In the genomic region with DNA sequence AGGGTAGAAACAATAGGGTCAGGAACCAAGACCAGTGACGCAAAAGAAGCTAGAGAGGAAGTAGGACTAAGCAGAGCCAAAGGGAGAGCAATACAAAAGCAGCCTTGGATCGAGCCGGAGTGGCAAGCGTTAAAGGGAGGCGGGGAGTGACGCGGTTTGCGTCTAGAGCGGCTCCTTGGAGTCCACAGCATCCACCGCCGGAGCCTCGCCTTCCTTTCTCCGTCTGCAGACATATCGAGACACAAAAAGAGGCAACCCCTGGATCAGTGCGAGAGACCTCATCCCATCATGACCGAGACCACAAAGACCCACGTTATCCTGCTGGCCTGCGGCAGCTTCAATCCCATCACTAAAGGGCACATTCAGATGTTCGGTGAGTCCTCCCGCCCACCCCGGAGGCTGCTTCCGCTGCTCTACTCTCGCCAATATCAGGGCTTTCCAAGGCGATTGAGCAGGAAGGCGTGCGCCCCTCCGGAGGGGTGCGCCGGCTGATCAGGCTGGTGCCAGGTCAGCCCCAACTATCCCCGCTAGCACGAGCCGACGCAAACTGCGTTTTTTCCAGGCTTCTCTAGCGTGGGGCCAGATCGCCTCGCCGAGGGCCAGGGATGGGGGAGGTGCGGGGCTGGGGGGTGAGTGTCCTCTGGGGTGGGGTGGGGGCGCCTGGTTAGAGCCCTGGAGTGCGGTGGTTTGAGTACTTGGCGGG, we compare ENCODE assay signal across 9 mouse cellular contexts. TPM values are rescaled to one million over a fixed set of nuclear protein-coding genes. Genes with fewer than 3 reads are reported as not detected.
A peak's percentile ranks its signal among the peaks of the same experiment; 100 is the strongest.
DNase-seq lines count a peak whose midpoint lies in the region; ATAC-seq and TF ChIP-seq lines count a peak whose summit lies in the region.
"Had no signal": no experiment of that assay in that cellular context is flagged by ENCODE, and none has a peak within 500 bp of the region (broad histone marks: within the 10 kb centered on the region; RNA-seq: fewer than 3 reads in every experiment).

Gene Nmnat2 (plus strand): TSS at position 173 of the 703 bp plus-strand sequence.

- no peak for TF ChIP-seq CTCF in layer of hippocampus, adult 2 months (conservative IDR thresholded peaks at IDR 0.05)

- peak within 1 kb of the TSS; percentile 44 for H3K4me3 ChIP-seq in kidney, embryonic 14.5 days (ENCODE audit: low read length)
- H3K4me3 ChIP-seq in heart, embryonic 10.5 days = peak within 1 kb of the TSS; percentile 51
- peak within 1 kb of the TSS; percentile 80 for H3K4me3 ChIP-seq in layer of hippocampus, adult 2 months
- H3K4me3 ChIP-seq in lung, embryonic 16.5 days (ENCODE audit: low read length) = peak within 1 kb of the TSS; percentile 50

- under 1% methylated on average over 42 of the region's 42 CpGs for WGBS in kidney, embryonic 14.5 days
- under 1% methylated on average over 42 of the region's 42 CpGs for WGBS in heart, embryonic 10.5 days
- WGBS in lung, embryonic 16.5 days = under 1% methylated on average over 42 of the region's 42 CpGs

- H3K27ac ChIP-seq in kidney, embryonic 14.5 days (ENCODE audit: low read depth, low read length) = no peak within 1 kb of the TSS
- no peak within 1 kb of the TSS for H3K27ac ChIP-seq in heart, embryonic 10.5 days
- peak within 1 kb of the TSS; percentile 91 for H3K27ac ChIP-seq in layer of hippocampus, adult 2 months
- no peak within 1 kb of the TSS for H3K27ac ChIP-seq in lung, embryonic 16.5 days (ENCODE audit: low read length)
- H3K27ac ChIP-seq: liver, embryonic 14.5 days had no signal

- H3K4me2 ChIP-seq in kidney, embryonic 14.5 days (replicated peaks; ENCODE audit: low read depth, low read length) = peak within 1 kb of the TSS; percentile 58
- H3K4me2 ChIP-seq in lung, embryonic 16.5 days (ENCODE audit: low read depth, low read length) = peak within 1 kb of the TSS; percentile 69

- no peaks in the 10 kb centered on the region for H3K9me3 ChIP-seq in kidney, embryonic 14.5 days (ENCODE audit: control insufficient read depth, low read length)
- H3K9me3 ChIP-seq in heart, embryonic 10.5 days = no peaks in the 10 kb centered on the region
- H3K9me3 ChIP-seq in lung, embryonic 16.5 days (ENCODE audit: control insufficient read depth, low read length) = no peaks in the 10 kb centered on the region

- peaks cover 9% of the 10 kb centered on the region for H3K4me1 ChIP-seq in kidney, embryonic 14.5 days (ENCODE audit: control insufficient read depth, insufficient read depth, low read length)
- H3K4me1 ChIP-seq in heart, embryonic 10.5 days = peaks cover 19% of the 10 kb centered on the region
- H3K4me1 ChIP-seq in lung, embryonic 16.5 days (replicated peaks; ENCODE audit: control insufficient read depth, insufficient read depth, low read length) = peaks cover 7% of the 10 kb centered on the region; the same call in 1 of the 2 replicates

- peaks cover 36% of the 10 kb centered on the region for H3K27me3 ChIP-seq in kidney, embryonic 14.5 days (ENCODE audit: control insufficient read depth, insufficient read depth, low read length)
- H3K27me3 ChIP-seq in heart, embryonic 10.5 days (ENCODE audit: insufficient read depth, poor library complexity, severe bottlenecking) = peaks cover 47% of the 10 kb centered on the region
- peaks cover 34% of the 10 kb centered on the region for H3K27me3 ChIP-seq in lung, embryonic 16.5 days (ENCODE audit: control insufficient read depth, insufficient read depth, low read depth, low read length)

- no peaks in the 10 kb centered on the region for H3K36me3 ChIP-seq in kidney, embryonic 14.5 days (ENCODE audit: control insufficient read depth, insufficient read depth, low read length)
- H3K36me3 ChIP-seq in heart, embryonic 10.5 days = no peaks in the 10 kb centered on the region
- no peaks in the 10 kb centered on the region for H3K36me3 ChIP-seq in lung, embryonic 16.5 days (ENCODE audit: control insufficient read depth, insufficient read depth, low read length)

- H3K9ac ChIP-seq in kidney, embryonic 14.5 days (ENCODE audit: low read depth, low read length) = no peak within 1 kb of the TSS
- H3K9ac ChIP-seq in lung, embryonic 16.5 days (ENCODE audit: low read length) = no peak within 1 kb of the TSS; the same call in 1 of the 2 replicates
- H3K9ac ChIP-seq: liver, embryonic 14.5 days had no signal

- 0 out of 2 replicates have a peak, but pooled peaks have one; percentile 32 for ATAC-seq in kidney, embryonic 14.5 days (ENCODE audit: low FRiP score, low TSS enrichment)
- peak; percentile 51 for ATAC-seq in lung, embryonic 16.5 days (ENCODE audit: low read depth)

- DNase-seq in kidney, adult 18-20 months = no peak
- DNase-seq in embryo, embryonic 10 days (ENCODE audit: low spot score) = peak; percentile 71
- no peak for DNase-seq in heart, embryonic 10.5 days (ENCODE audit: low spot score)
- peak; percentile 75 to 80 for DNase-seq in layer of hippocampus, adult 2 months (ENCODE audit: low spot score in 2 of 2)
- DNase-seq in right cerebral cortex, postnatal 36 days (ENCODE audit: low spot score in 2 of 2) = peak; percentile 78 to 81
- DNase-seq in thymus, postnatal 36 days = no peak

RNA-seq across cellular contexts. Expression of gene Nmnat2, which starts in this region (rescaled TPM):
- polyA plus RNA-seq in kidney, embryonic 14.5 days (2014; fragmentation: Nextera tagmentation; extraction: Ambion mirVana) = 0.79 and 0.93 TPM in 2 replicates
- polyA plus RNA-seq in heart, embryonic 10.5 days (2016; fragmentation: Nextera tagmentation; extraction: Ambion mirVana) = 0.28 and 1.0 TPM in 2 replicates
- total RNA-seq in layer of hippocampus, adult 2 months (2021) = 100 to 1,000 TPM; 133 to 141 TPM
- 3.8 and 7.2 TPM in 2 replicates for polyA plus RNA-seq in lung, embryonic 16.5 days (2015; fragmentation: Nextera tagmentation; extraction: Ambion mirVana)

Comparison
In these comparisons a context has a peak if more than half of its experiments do, and no peak if none do; other contexts are left out.
1. Peak in ATAC-seq, H3K4me3 ChIP-seq and H3K4me2 ChIP-seq in kidney, embryonic 14.5 days; RNA of the gene not detected or under 1 TPM.
2. DNase-seq: peak in embryo, embryonic 10 days (single experiment), layer of hippocampus, adult 2 months (2 of 2) and right cerebral cortex, postnatal 36 days (2 of 2); none in kidney, adult 18-20 months (single experiment), heart, embryonic 10.5 days (single experiment) and thymus, postnatal 36 days (0 of 2).
3. Peak in every context shown above with its lines, with median percentiles within 50 percentile points of each other: H3K4me3 ChIP-seq.